In the genomic region with DNA sequence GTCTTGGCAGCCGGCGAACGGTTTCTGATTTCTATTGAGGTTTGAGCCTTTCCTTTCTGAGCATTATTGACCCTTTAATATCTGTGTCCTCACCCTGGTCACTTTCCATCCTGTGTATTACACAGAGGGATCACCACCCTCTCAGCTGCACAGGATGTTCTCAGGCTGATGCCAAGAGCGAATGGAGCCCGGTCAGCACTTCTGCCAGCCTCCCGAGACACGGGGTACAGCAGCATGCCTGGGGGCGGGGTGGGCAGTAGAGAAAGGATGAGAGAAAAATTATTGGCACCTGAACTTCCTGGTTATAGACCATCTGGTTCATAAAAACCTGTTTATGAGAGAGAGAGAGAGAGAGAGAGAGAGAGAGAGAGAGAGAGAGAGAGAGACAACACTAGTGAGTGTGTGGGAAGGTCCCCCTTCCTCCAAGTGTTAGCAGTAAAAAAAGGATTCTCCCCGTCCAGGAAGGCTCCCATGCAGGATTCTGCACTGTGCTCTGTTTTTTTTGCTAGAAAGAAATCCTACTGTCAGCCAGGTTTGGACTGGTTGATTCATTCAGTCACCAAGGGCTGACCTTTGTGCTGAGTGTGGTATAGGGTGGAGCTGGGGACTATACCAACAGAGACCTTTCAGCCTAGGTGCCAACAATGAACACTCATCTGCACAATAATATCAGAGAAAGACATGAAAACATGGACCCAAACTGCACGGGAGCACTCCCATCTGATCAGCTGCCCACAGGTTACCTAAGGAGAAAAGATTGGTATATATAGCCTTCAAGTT, we compare ENCODE assay signal across 26 mouse cellular contexts. TPM values are rescaled to one million over a fixed set of nuclear protein-coding genes. Genes with fewer than 3 reads are reported as not detected.
A peak's percentile ranks its signal among the peaks of the same experiment; 100 is the strongest.
DNase-seq lines count a peak whose midpoint lies in the region; ATAC-seq and TF ChIP-seq lines count a peak whose summit lies in the region.
"Had no signal": no experiment of that assay in that cellular context is flagged by ENCODE, and none has a peak within 500 bp of the region (broad histone marks: within the 10 kb centered on the region; RNA-seq: fewer than 3 reads in every experiment).

No protein-coding gene starts in this region.

- no peak for TF ChIP-seq CTCF in liver, postnatal 0 days (IDR thresholded peaks at IDR 0.05; ENCODE audit: low read depth)
- no peak for TF ChIP-seq CTCF in forebrain, postnatal 0 days (IDR thresholded peaks at IDR 0.05; ENCODE audit: low read depth)

- no peak overlapping the region for H3K4me2 ChIP-seq in kidney, embryonic 15.5 days
- no peak overlapping the region for H3K4me2 ChIP-seq in liver, postnatal 0 days (ENCODE audit: low read depth, low read length)
- H3K4me2 ChIP-seq in forebrain, postnatal 0 days (ENCODE audit: low read depth) = no peak overlapping the region
- H3K4me2 ChIP-seq: forebrain, embryonic 13.5 days; heart, embryonic 13.5 days; hindbrain, embryonic 14.5 days; liver, embryonic 12.5 days; midbrain, embryonic 12.5 days; neural tube, embryonic 12.5 days had no signal

- H3K9ac ChIP-seq in kidney, embryonic 15.5 days = no peak overlapping the region
- no peak overlapping the region for H3K9ac ChIP-seq in liver, postnatal 0 days (replicated peaks)
- no peak overlapping the region for H3K9ac ChIP-seq in forebrain, postnatal 0 days
- H3K9ac ChIP-seq: forebrain, embryonic 13.5 days; heart, embryonic 13.5 days; hindbrain, embryonic 14.5 days; liver, embryonic 12.5 days; midbrain, embryonic 12.5 days; neural tube, embryonic 12.5 days had no signal

- no peak for TF ChIP-seq EP300 in liver, postnatal 0 days (IDR thresholded peaks at IDR 0.05; ENCODE audit: low read depth)

- H3K4me1 ChIP-seq in kidney, embryonic 15.5 days = no peaks in the 10 kb centered on the region
- H3K4me1 ChIP-seq in liver, postnatal 0 days (ENCODE audit: insufficient read depth) = no peaks in the 10 kb centered on the region
- H3K4me1 ChIP-seq in forebrain, postnatal 0 days (ENCODE audit: insufficient read depth) = no peaks in the 10 kb centered on the region
- H3K4me1 ChIP-seq: forebrain, embryonic 13.5 days; heart, embryonic 13.5 days; liver, embryonic 12.5 days; megakaryocyte, embryonic 14.5 days; midbrain, embryonic 12.5 days; neural tube, embryonic 12.5 days had no signal

- no peak overlapping the region for H3K27ac ChIP-seq in kidney, embryonic 15.5 days
- peak overlapping the region; percentile 51; the same call in 1 of the 2 replicates for H3K27ac ChIP-seq in liver, postnatal 0 days (ENCODE audit: low read depth)
- H3K27ac ChIP-seq in forebrain, postnatal 0 days (ENCODE audit: low read depth, low read length) = no peak overlapping the region
- H3K27ac ChIP-seq: forebrain, embryonic 13.5 days; heart, adult 2 months; heart, embryonic 13.5 days; hindbrain, embryonic 14.5 days; liver, embryonic 12.5 days; midbrain, embryonic 12.5 days; neural tube, embryonic 12.5 days had no signal

- H3K9me3 ChIP-seq in kidney, embryonic 15.5 days (replicated peaks) = no peaks in the 10 kb centered on the region
- H3K9me3 ChIP-seq in liver, postnatal 0 days (ENCODE audit: low read length) = no peaks in the 10 kb centered on the region
- no peaks in the 10 kb centered on the region for H3K9me3 ChIP-seq in forebrain, postnatal 0 days (ENCODE audit: low read length)
- H3K9me3 ChIP-seq: forebrain, embryonic 13.5 days; G1E; heart, embryonic 13.5 days; liver, embryonic 12.5 days; megakaryocyte, embryonic 14.5 days; midbrain, embryonic 12.5 days; neural tube, embryonic 12.5 days had no signal

- H3K27me3 ChIP-seq in kidney, embryonic 15.5 days = no peaks in the 10 kb centered on the region
- no peaks in the 10 kb centered on the region for H3K27me3 ChIP-seq in liver, postnatal 0 days (ENCODE audit: insufficient read depth, low read length)
- no peaks in the 10 kb centered on the region for H3K27me3 ChIP-seq in forebrain, postnatal 0 days (ENCODE audit: insufficient read depth, low read length)
- H3K27me3 ChIP-seq: forebrain, embryonic 13.5 days; heart, embryonic 13.5 days; liver, embryonic 12.5 days; midbrain, embryonic 12.5 days; neural tube, embryonic 12.5 days had no signal

- intact Hi-C loops in gastrocnemius, postnatal 36 days (cut with DNase I) = no loop called here

- DNase-seq in gastrocnemius, adult 18-20 months (ENCODE audit: low spot score) = peak; percentile 43
- no peak for DNase-seq in gastrocnemius, postnatal 36 days
- DNase-seq in kidney, adult 9 months = peak; percentile 53
- no peak for DNase-seq in liver, postnatal 0 days
- DNase-seq in liver = no peak
- DNase-seq in forebrain, postnatal 0 days = no peak
- DNase-seq: cerebellum, adult 11 months; cerebellum, adult 9-10 months; cerebellum, postnatal 36 days; heart, adult 2 months; heart, postnatal 10 days; lung, postnatal 4 days; right cerebral cortex, adult 18-20 months; thymus, adult 2 months; thymus, postnatal 36 days had no signal

- WGBS in kidney, embryonic 15.5 days = 83% methylated on average over 10 of the region's 10 CpGs
- WGBS in liver, postnatal 0 days (ENCODE audit: insufficient replicate concordance) = 77% methylated on average over 10 of the region's 10 CpGs
- 83% methylated on average over 10 of the region's 10 CpGs for WGBS in forebrain, postnatal 0 days

- no peak for ATAC-seq in kidney, embryonic 15.5 days (replicated peaks; ENCODE audit: low FRiP score)
- peak; percentile 63 for ATAC-seq in liver, postnatal 0 days
- ATAC-seq in forebrain, postnatal 0 days = no peak
- ATAC-seq: forebrain, embryonic 13.5 days; liver, embryonic 12.5 days; lung, postnatal 0 days had no signal

- H3K36me3 ChIP-seq in kidney, embryonic 15.5 days = no peaks in the 10 kb centered on the region
- H3K36me3 ChIP-seq in liver, postnatal 0 days (replicated peaks; ENCODE audit: insufficient read depth, low read length) = no peaks in the 10 kb centered on the region
- no peaks in the 10 kb centered on the region for H3K36me3 ChIP-seq in forebrain, postnatal 0 days (ENCODE audit: insufficient read depth)
- H3K36me3 ChIP-seq: heart, embryonic 13.5 days; liver, embryonic 12.5 days; midbrain, embryonic 12.5 days; neural tube, embryonic 12.5 days had no signal

- H3K4me3 ChIP-seq in kidney, embryonic 15.5 days (replicated peaks) = no peak overlapping the region
- H3K4me3 ChIP-seq in liver, postnatal 0 days (ENCODE audit: low read depth, low read length) = no peak overlapping the region
- no peak overlapping the region for H3K4me3 ChIP-seq in forebrain, postnatal 0 days (ENCODE audit: low read depth, low read length)
- H3K4me3 ChIP-seq: forebrain, embryonic 13.5 days; heart, adult 2 months; heart, embryonic 13.5 days; liver, embryonic 12.5 days; megakaryocyte, embryonic 14.5 days; midbrain, embryonic 12.5 days; myocyte; neural tube, embryonic 12.5 days had no signal

RNA-seq across cellular contexts. Expression of a gene that starts 28.7 kb away (rescaled TPM):
- total RNA-seq in gastrocnemius, adult 18-20 months (2021) = 10 to 100 TPM; 58.6 to 65.0 TPM
- 10 to 100 TPM; 69.8 to 72.5 TPM for total RNA-seq in gastrocnemius, postnatal 36 days (2021)
- 783 and 885 TPM in 2 replicates for polyA plus RNA-seq in kidney, embryonic 15.5 days (2015; fragmentation: Nextera tagmentation; extraction: Ambion mirVana)
- 703 and 719 TPM in 2 replicates for polyA plus RNA-seq in liver, postnatal 0 days (2015; fragmentation: Nextera tagmentation; extraction: Ambion mirVana)
- 333 and 351 TPM in 2 replicates for total RNA-seq in forebrain, postnatal 0 days (2014; rRNA removed)
- 466 and 495 TPM in 2 replicates for polyA plus RNA-seq in forebrain, postnatal 0 days (2015; fragmentation: Nextera tagmentation; extraction: Ambion mirVana)

RNA-seq across cellular contexts. Expression of a gene that starts 49.6 kb away (rescaled TPM):
- total RNA-seq in gastrocnemius, adult 18-20 months (2021) = 10 to 100 TPM; 39.5 to 42.1 TPM
- 10 to 100 TPM; 37.8 to 38.8 TPM for total RNA-seq in gastrocnemius, postnatal 36 days (2021)
- polyA plus RNA-seq in kidney, embryonic 15.5 days (2015; fragmentation: Nextera tagmentation; extraction: Ambion mirVana) = 103 and 118 TPM in 2 replicates
- 92.5 and 94.9 TPM in 2 replicates for polyA plus RNA-seq in liver, postnatal 0 days (2015; fragmentation: Nextera tagmentation; extraction: Ambion mirVana)
- total RNA-seq in forebrain, postnatal 0 days (2014; rRNA removed) = 24.4 and 31.4 TPM in 2 replicates
- 125 and 145 TPM in 2 replicates for polyA plus RNA-seq in forebrain, postnatal 0 days (2015; fragmentation: Nextera tagmentation; extraction: Ambion mirVana)

RNA-seq across cellular contexts. Expression of a gene that starts 49.8 kb away (rescaled TPM):
- 10 to 100 TPM; 10.3 to 10.7 TPM for total RNA-seq in gastrocnemius, adult 18-20 months (2021)
- 10 to 100 TPM; 10.6 to 10.7 TPM for total RNA-seq in gastrocnemius, postnatal 36 days (2021)
- 30.9 and 32.9 TPM in 2 replicates for polyA plus RNA-seq in kidney, embryonic 15.5 days (2015; fragmentation: Nextera tagmentation; extraction: Ambion mirVana)
- 9.2 TPM in 2 replicates for polyA plus RNA-seq in liver, postnatal 0 days (2015; fragmentation: Nextera tagmentation; extraction: Ambion mirVana)
- 30.6 and 36.1 TPM in 2 replicates for total RNA-seq in forebrain, postnatal 0 days (2014; rRNA removed)
- 18.0 and 20.8 TPM in 2 replicates for polyA plus RNA-seq in forebrain, postnatal 0 days (2015; fragmentation: Nextera tagmentation; extraction: Ambion mirVana)

Comparison
In these comparisons a context has a peak if more than half of its experiments do, and no peak if none do; other contexts are left out.
1. DNase-seq: peak in gastrocnemius, adult 18-20 months (single experiment) and kidney, adult 9 months (single experiment); none in gastrocnemius, postnatal 36 days (0 of 2), liver, postnatal 0 days (single experiment), liver (single experiment) and forebrain, postnatal 0 days (single experiment).